Mouse (Mus musculus) heart, adult 18-20 months (tissue): ENCODE results near the gene Tceanc2. TPM values are rescaled to one million over a fixed set of nuclear protein-coding genes. Genes with fewer than 3 reads are reported as not detected.

Experiments
- DNase-seq, 2 experiments: peaks; one replicate each; pipeline ENCODE4 v3.0.0; 2021 to 2022; ENCODE audit warnings: mixed read lengths in 1 of 2
- total RNA-seq, 2 experiments: library from RNA; stranded (reverse); gene quantifications; 2 replicates each; pipeline ENCODE4 v1.2.3; 2021

The Tceanc2 gene
- total RNA-seq, 2 experiments from 2014 or later = 13.5 to 15.4 TPM

- peak; percentile 98 to 99 for DNase-seq
Observed at GRCm38 (mm10) chr4:107178182-107178829, 610 bp downstream of the Tceanc2 start, which contains the start of gene Tmem59. Gene Tmem59, plus strand, starts transcription at chr4:107178399.

- no peak for DNase-seq
Observed at GRCm38 (mm10) chr4:107177506-107177905, 1.4 kb downstream of the Tceanc2 start.

GRCm38 (mm10) chr4:107167798-107168197 is 11.1 kb downstream of the Tceanc2 start:
- no peak for DNase-seq

- DNase-seq = no peak
Observed at GRCm38 (mm10) chr4:107166700-107167099, 12.2 kb downstream of the Tceanc2 start.

GRCm38 (mm10) chr4:107163756-107164587 is 14.9 kb downstream of the Tceanc2 start:
- DNase-seq = peak; percentile 72 to 83

GRCm38 (mm10) chr4:107163341-107163740 is 15.6 kb downstream of the Tceanc2 start:
- DNase-seq = no peak

GRCm38 (mm10) chr4:107160181-107160580 is 18.7 kb downstream of the Tceanc2 start:
- DNase-seq = no peak

- DNase-seq = no peak
Observed at GRCm38 (mm10) chr4:107159166-107159773, 19.6 kb downstream of the Tceanc2 start.

GRCm38 (mm10) chr4:107156983-107157401 is 21.9 kb downstream of the Tceanc2 start:
- DNase-seq = no peak

GRCm38 (mm10) chr4:107152571-107152970 is 26.3 kb downstream of the Tceanc2 start:
- DNase-seq = no peak

GRCm38 (mm10) chr4:107150991-107151390 is 27.9 kb downstream of the Tceanc2 start:
- no peak for DNase-seq

GRCm38 (mm10) chr4:107143511-107143910 is 35.4 kb downstream of the Tceanc2 start:
- DNase-seq = no peak

- no peak for DNase-seq
Observed at GRCm38 (mm10) chr4:107139836-107140631, 38.9 kb downstream of the Tceanc2 start.

GRCm38 (mm10) chr4:107138948-107139835 is 39.7 kb downstream of the Tceanc2 start:
- DNase-seq = no peak

GRCm38 (mm10) chr4:107136531-107136930 is 42.4 kb downstream of the Tceanc2 start:
- peak in 1 of 2 experiments; percentile 8 for DNase-seq

GRCm38 (mm10) chr4:107135663-107136062 is 43.3 kb downstream of the Tceanc2 start:
- no peak for DNase-seq

- no peak for DNase-seq
Observed at GRCm38 (mm10) chr4:107134891-107135290, 44.0 kb downstream of the Tceanc2 start.

- peak; percentile 15 to 29 for DNase-seq
Observed at GRCm38 (mm10) chr4:107130534-107130933, 48.4 kb downstream of the Tceanc2 start.

- DNase-seq = no peak
Observed at GRCm38 (mm10) chr4:107129373-107129772, 49.5 kb downstream of the Tceanc2 start.

- no peak for DNase-seq
Observed at GRCm38 (mm10) chr4:107127901-107128669, 50.8 kb downstream of the Tceanc2 start.
